Mouse (Mus musculus) liver, adult 2 months (tissue): ENCODE results near the gene Arpc5. TPM values are rescaled to one million over a fixed set of nuclear protein-coding genes. Genes with fewer than 3 reads are reported as not detected.

Source experiments
- DNase-seq: peaks from one replicate; pipeline ENCODE4 v3.0.0-alpha.2; 2011; ENCODE audit warnings: low read depth, low spot score; ENCODE audit errors: extremely low read depth
- H3K27ac ChIP-seq: fragments of 200-500 bp; replicated peaks from 2 replicates; pipeline ENCODE4 v1.5.1; 2012; ENCODE audit warnings: low read depth, mild to moderate bottlenecking, control low read depth, inconsistent platforms, low read length; ENCODE audit not compliant: insufficient read depth
- H3K27me3 ChIP-seq: fragments of 200-500 bp; 2 replicates; pipeline ENCODE4 v1.6.1; 2012; ENCODE audit warnings: mild to moderate bottlenecking, moderate library complexity, low read length, inconsistent platforms; ENCODE audit not compliant: control insufficient read depth, insufficient read depth
- H3K36me3 ChIP-seq: fragments of 200-500 bp; 2 replicates; pipeline ENCODE4 v1.6.1; 2012; ENCODE audit warnings: low read length, inconsistent platforms; ENCODE audit not compliant: control insufficient read depth, insufficient read depth
- H3K4me1 ChIP-seq: fragments of 200-500 bp; 2 replicates; pipeline ENCODE4 v1.6.1; 2011; ENCODE audit warnings: low read length; ENCODE audit not compliant: control insufficient read depth, insufficient read depth
- H3K4me3 ChIP-seq: fragments of 200-500 bp; 2 replicates; pipeline ENCODE4 v1.5.1; 2011; ENCODE audit warnings: low read depth, mild to moderate bottlenecking, control low read depth, low read length, moderate library complexity; ENCODE audit not compliant: insufficient read depth
- H3K79me2 ChIP-seq: fragments of 200-500 bp; 2 replicates; pipeline ENCODE4 v1.6.1; 2012; ENCODE audit warnings: inconsistent platforms, mild to moderate bottlenecking, low read length, moderate library complexity; ENCODE audit not compliant: control insufficient read depth, insufficient read depth
- H3K9ac ChIP-seq: fragments of 200-500 bp; 2 replicates; pipeline ENCODE4 v1.6.1; 2012; ENCODE audit warnings: low read depth, mild to moderate bottlenecking, control low read depth, inconsistent platforms, low read length
- CTCF ChIP-seq: fragments of 200-500 bp; IDR thresholded peaks from 2 replicates; pipeline ENCODE4 v1.5.1; 2011; ENCODE audit warnings: low read depth, low read length, control low read depth
- POLR2A ChIP-seq: fragments of 200-500 bp; IDR thresholded peaks from 2 replicates; pipeline ENCODE4 v1.6.1; 2011; ENCODE audit warnings: low read length, control low read depth; ENCODE audit not compliant: insufficient read depth; ENCODE audit errors: extremely low read depth
- WGBS: fragments of 180-500 bp; shearing (Covaris S2); methylation state at CpG from one replicate; pipeline ENCODE4 v1.1.7; 2018; 5-methylcytosine and 5-hydroxymethylcytosine counted together
- polyA plus RNA-seq: library from polyadenylated mRNA; depleted of rRNA; stranded (reverse); fragments of >200 nt; gene quantifications from 2 replicates; pipeline ENCODE4 v1.2.3, GENCODE M21; 2012
- total RNA-seq: library from RNA; depleted of rRNA; stranded (reverse); fragments of >200 nt; gene quantifications from 2 replicates; pipeline ENCODE4 v1.2.3, GENCODE M21; 2014

Gene Arpc5
- total and polyA plus RNA-seq, 2 experiments, result 24.9 to 103 TPM

GRCm38 (mm10) chr1:152749276-152749675 lies 17.1 kb upstream of the Arpc5 start:
- no peak for DNase-seq
- H3K27ac ChIP-seq, result no peak overlapping the region
- H3K4me3 ChIP-seq, result no peak overlapping the region
- no peaks in the 10 kb centered on the region for H3K36me3 ChIP-seq
- H3K79me2 ChIP-seq, result no peaks in the 10 kb centered on the region
- H3K27me3 ChIP-seq, result no peaks in the 10 kb centered on the region
- TF ChIP-seq CTCF, result no peak
- no peak for TF ChIP-seq POLR2A
- no peaks in the 10 kb centered on the region for H3K4me1 ChIP-seq
- 73% methylated on average over 9 of the region's 9 CpGs for WGBS
- no peak overlapping the region for H3K9ac ChIP-seq

- no peak for DNase-seq
- Histone ChIP-seq H3K4me1 (no peaks in the 10 kb centered on the region), H3K79me2 (no peaks in the 10 kb centered on the region), H3K27ac (no peak within 1 kb of the TSS), H3K9ac (no peak within 1 kb of the TSS), H3K27me3 (no peaks in the 10 kb centered on the region), H3K4me3 (no peak within 1 kb of the TSS), H3K36me3 (no peaks in the 10 kb centered on the region)
- TF ChIP-seq POLR2A, result no peak
- no peak for TF ChIP-seq CTCF
- 67% methylated on average over 13 of the region's 13 CpGs for WGBS
These were observed 15.9 kb upstream of the Arpc5 start, which contains the start of gene Apobec4 for GRCm38 (mm10) chr1:152750312-152750965. Apobec4 (plus strand) TSS chr1:152750551.

- H3K27me3 ChIP-seq, result no peaks in the 10 kb centered on the region
- WGBS, result 75% methylated on average over 2 of the region's 2 CpGs
- H3K27ac ChIP-seq, result no peak overlapping the region
- no peaks in the 10 kb centered on the region for H3K36me3 ChIP-seq
- TF ChIP-seq POLR2A (no peak), CTCF (no peak)
- no peak for DNase-seq
- H3K4me3 ChIP-seq, result no peak overlapping the region
- no peak overlapping the region for H3K9ac ChIP-seq
- 0 out of 2 replicates have a peak, but pooled peaks cover under 1% of the 10 kb centered on the region for H3K79me2 ChIP-seq
- H3K4me1 ChIP-seq, result peaks cover 2% of the 10 kb centered on the region; the same call in 1 of the 2 replicates
These were observed 4.6 kb upstream of the Arpc5 start for GRCm38 (mm10) chr1:152761791-152762190.

- under 1% methylated on average over 60 of the region's 60 CpGs for WGBS
- DNase-seq, result peak; percentile 12
- TF ChIP-seq CTCF, result no peak
- TF ChIP-seq POLR2A, result no peak
These were observed 734 bp downstream of the Arpc5 start for GRCm38 (mm10) chr1:152766804-152767748.

GRCm38 (mm10) chr1:152767749-152768488 lies 1.6 kb downstream of the Arpc5 start:
- H3K27ac ChIP-seq, result no peak overlapping the region
- peaks cover 2% of the 10 kb centered on the region; the same call in 1 of the 2 replicates for H3K79me2 ChIP-seq
- H3K4me3 ChIP-seq, result peak overlapping the region; percentile 63; the same call in 1 of the 2 replicates
- peak; percentile 74 for DNase-seq
- WGBS, result 10% methylated on average over 5 of the region's 5 CpGs
- peaks cover 32% of the 10 kb centered on the region for H3K36me3 ChIP-seq
- peaks cover 5% of the 10 kb centered on the region for H3K4me1 ChIP-seq
- no peaks in the 10 kb centered on the region for H3K27me3 ChIP-seq
- TF ChIP-seq POLR2A, result no peak
- peak; percentile 41 for TF ChIP-seq CTCF
- no peak overlapping the region for H3K9ac ChIP-seq

More at GRCm38 (mm10) chr1:152766804-152767748, 734 bp downstream of the Arpc5 start:
- H3K4me1 ChIP-seq, result peaks cover 5% of the 10 kb centered on the region
- peaks cover 2% of the 10 kb centered on the region; the same call in 1 of the 2 replicates for H3K79me2 ChIP-seq
- H3K9ac ChIP-seq, result peak overlapping the region; percentile 70
- H3K36me3 ChIP-seq, result peaks cover 24% of the 10 kb centered on the region
- peak overlapping the region; percentile 63 for H3K4me3 ChIP-seq
- peak overlapping the region; percentile 50 for H3K27ac ChIP-seq
- H3K27me3 ChIP-seq, result no peaks in the 10 kb centered on the region
